Mouse (Mus musculus): ENCODE measurements around the gene Flcn.

The Flcn gene

DNA sequence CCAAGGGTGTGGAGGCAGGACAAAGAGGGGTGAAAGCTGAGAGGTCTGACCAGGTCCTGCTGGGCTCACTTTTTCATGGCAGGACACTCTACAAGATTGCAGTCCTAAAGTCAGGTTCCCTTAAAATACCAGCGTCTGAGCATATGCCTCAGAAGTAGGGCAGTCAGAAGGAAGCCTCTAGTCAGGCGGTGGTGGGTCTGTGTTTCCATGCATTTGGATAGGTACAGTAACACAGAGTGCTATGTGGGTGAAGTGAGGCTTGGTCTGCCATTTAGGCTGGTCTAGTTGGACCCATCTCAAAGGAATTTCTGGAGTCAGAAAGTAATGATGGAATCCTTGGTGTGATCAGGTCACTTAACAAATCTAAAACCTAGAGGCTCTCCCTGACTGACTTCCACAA, 40.5 kb downstream of the Flcn start:
- no peak for DNase-seq (ENCODE audit: low spot score)

DNA sequence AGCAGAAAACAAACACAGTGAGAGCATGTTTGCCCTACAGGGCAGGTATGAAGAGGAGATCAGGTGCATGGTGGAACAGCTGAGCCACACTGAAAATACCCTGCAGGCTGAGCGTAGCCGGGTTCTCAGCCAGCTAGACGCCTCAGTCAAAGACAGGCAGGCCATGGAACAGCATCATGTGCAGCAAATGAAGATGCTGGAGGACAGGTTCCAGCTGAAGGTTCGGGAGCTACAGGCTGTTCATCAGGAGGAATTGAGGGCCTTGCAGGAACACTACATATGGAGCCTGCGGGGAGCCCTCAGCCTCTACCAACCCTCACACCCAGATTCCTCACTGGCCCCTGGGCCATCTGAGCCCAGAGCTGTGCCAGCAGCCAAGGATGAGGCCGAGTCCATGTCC, 49.0 kb downstream of the Flcn start:
- DNase-seq (ENCODE audit: low spot score) = no peak

DNA sequence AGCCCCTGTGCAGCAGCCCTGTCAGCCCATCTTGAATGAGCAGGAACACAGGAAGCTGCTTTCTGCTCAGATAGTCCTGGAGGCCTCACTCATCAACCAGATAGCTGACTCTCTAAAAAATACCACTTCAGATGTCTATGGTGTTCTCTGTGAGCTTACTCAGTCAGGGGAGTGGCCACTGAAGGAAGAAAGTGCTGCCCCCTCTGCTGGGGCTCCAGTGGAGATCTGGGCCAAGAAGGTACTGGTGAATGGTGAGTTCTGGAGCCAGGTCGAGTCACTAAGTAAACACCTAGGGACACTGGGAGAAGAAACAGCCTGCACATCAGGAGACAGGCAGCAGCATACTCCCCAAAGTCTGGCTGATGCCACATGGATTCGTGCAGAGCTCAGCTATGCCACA, 50.2 kb downstream of the Flcn start:
- no peak for DNase-seq (ENCODE audit: low spot score)

DNA sequence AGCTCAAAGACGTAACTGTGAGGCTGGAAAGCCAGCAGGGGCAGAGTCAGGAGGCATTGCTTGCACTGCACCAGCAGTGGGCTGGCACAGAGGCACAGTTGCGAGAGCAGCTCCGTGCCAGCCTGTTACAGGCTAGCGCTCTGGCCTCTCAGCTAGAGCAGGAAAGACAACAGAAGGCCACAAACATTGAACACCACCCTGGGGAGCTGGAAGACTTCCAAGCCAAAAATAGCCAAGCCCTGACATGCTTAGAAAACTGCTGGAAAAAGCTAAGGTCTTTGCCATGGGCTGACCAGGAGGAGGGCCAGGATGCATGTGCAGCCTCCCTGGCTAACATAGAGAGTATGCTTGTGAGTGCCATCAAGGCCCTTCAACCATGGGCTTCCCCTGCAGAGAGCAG, 50.6 kb downstream of the Flcn start:
- no peak for DNase-seq (ENCODE audit: low spot score)

DNA sequence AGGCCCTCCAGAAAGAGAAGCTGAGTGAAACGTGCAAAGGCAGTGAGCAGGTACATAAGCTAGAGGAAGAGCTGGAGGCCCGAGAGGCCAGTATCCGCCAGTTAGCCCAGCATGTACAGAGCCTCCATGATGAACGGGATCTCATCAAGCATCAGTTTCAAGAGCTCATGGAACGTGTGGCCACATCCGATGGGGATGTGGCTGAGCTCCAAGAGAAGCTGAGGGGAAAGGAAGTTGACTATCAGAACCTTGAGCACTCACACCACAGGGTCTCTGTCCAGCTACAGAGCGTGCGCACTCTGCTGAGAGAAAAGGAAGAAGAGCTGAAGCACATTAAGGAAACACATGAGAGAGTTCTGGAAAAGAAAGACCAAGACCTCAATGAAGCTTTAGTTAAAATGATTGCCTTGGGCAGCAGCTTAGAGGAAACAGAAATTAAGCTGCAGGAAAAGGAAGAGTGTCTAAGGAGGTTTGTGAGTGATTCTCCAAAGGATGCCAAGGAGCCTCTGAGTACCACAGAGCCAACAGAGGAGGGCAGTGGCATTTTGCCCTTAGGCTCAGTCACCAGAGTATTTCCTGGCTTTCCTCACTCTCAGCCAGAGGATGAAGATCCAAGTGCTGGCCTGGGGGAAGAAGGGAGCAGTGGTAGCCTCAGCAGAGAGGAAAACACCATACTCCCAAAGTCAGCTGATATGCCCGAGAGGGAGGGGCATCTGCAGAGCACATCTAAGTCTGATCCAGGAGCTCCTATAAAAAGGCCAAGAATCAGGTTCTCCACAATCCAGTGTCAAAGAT, 51.4 kb downstream of the Flcn start:
- no peak for DNase-seq (ENCODE audit: low spot score)

DNA sequence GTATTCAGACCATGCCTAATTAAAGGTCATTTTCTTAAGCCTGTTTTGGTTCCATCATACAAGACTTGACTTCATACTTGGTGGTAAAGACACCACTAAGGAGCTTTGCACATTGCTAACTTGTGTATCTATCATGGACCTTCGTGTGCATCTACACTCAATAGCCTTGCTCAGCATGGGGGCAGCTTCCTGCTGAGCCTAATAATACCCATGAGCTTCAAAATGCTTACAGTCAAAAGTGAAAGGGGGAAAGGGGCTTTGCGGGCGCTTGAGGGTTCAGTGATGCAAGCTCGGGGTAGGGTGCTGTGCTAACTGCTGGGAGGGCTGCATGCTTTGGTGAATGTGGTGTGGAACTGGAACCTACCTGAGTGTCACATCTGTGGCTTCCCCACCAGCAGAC, 53.5 kb downstream of the Flcn start:
- no peak for DNase-seq (ENCODE audit: low spot score)

DNA sequence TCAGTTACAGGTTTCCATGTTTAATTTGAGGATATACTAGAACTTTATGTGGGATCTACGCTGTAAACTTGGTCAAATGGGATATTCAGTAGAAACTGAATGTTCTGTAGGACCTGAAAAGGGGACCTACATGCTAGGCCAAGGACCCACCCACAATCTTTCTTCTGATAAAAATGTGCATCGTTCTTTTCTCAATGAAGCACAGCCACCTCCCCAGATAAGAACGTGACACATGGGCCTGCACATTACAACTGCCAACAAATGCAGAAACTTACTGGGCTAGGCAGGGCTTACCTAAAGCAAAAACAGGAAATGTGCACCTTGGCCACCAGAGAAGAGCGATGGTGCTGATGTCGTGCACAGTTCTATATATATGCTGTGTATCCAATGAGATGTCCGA, 55.3 kb downstream of the Flcn start:
- no peak for DNase-seq (ENCODE audit: low spot score)

DNA sequence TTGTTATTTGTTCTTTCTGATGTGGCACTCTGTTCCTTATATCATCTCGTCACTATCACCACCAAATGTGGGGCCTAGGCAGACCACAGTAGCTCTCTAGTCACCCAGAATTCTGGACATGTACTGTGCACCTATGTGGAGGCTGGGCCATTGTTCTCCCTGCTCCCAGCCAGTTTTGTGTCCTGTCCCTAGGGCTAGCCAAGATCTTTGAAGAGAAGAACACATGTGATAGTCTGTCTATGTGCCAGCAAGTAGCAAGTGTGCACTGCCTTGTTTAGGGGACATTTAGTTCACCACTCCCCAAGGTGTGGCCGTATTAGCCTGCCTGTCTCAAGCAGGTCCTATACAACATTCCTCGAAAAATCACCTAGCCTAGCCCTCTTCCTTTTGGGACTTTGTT, 60.8 kb downstream of the Flcn start:
- no peak for DNase-seq (ENCODE audit: low spot score)

DNA sequence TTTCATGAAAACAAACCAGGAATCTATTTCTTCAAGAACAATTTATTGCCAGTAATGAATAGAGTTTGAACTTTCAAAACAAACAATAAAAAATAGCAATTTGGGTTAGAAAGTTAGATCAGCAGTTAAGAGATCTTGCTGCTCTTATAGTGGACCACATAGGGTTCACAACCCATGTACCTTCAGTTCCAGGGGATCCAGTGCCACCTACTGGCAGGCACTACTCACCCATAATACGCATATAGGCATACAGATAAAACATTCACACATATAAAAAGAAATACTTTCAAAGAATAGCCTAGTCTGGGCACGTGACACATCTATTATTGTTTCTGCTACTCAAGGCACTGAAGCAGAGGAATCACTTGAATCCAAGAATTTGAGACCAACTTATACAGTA, 63.2 kb downstream of the Flcn start:
- DNase-seq (ENCODE audit: low spot score) = peak; percentile 54

DNA sequence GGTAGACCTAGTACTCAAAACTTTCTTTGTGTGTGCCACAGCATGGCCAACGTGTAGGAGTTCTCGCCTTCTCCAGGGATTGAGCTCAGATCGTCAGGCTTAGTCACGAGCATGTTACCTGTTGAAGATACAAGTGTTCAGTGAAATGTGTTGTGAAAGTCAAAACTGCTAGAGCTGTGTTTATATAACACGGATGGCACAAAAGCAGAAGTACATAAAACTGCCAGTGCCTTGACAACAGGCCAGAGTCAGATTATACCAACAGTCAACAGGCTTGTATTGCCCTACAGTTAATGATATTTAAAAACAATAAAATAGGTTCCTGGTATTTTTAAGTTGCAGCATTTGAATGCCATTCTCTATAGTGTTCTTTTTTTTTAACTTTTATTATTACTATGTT, 64.0 kb downstream of the Flcn start:
- no peak for DNase-seq (ENCODE audit: low spot score)

DNA sequence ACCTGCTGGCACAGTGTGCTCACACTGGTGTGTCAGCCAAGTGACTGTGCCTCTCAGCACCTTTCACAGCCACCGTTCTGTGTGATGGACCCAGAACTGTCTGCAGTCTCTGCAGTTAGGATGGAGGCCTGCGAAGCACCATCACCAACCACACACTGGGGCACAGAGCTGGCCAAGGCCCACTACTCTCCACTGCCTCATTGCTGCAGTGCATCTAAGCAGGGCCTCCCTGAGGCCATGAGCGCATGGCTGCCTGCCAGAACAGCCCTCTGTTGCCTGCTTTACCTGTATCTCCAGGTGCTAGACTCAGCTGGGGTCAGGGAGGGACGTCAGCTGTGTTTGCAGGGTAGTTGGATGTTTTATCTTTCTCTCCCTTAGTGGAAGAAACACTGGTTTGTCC, 65.4 kb downstream of the Flcn start:
- no peak for DNase-seq (ENCODE audit: low spot score)

DNA sequence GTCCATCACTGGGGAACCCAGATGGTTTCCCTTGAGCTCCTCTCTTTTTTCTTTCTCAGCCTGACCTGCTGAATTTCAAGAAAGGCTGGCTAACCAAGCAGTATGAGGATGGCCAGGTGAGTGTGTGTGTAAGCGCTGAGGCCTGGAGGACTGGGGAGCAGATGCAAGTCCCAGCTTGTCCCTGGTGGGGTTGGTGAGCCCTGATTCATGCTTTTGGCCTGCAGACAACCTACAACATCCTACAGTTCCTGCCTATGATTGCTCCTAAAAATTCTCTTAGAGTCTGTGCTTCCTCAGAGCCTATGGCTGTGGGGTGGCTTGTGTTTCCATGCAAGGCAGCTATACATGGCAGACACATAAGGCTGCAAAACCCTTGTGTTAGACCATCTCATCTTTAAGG, 66.1 kb downstream of the Flcn start:
- no peak for DNase-seq (ENCODE audit: low spot score)

DNA sequence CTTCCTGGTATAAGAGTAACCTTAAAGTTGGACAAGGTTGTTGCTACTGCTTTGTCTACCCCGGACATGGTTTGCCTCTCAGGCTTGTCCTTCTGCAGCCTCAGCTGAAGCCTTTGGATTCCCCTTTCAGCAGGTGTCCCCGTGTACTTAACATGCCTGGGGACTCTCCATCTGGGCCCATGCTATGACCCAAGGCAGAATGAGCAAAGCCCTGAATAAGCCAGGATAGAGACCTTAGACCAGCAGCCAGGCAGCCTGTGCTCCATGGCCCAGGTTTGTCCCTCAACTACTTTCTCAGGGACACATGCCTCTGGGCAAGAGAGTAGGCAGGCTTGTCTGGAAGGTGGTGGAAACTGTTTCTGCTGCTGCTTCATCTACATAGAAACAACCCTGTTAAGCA, 66.5 kb downstream of the Flcn start:
- DNase-seq (ENCODE audit: low spot score) = no peak

DNA sequence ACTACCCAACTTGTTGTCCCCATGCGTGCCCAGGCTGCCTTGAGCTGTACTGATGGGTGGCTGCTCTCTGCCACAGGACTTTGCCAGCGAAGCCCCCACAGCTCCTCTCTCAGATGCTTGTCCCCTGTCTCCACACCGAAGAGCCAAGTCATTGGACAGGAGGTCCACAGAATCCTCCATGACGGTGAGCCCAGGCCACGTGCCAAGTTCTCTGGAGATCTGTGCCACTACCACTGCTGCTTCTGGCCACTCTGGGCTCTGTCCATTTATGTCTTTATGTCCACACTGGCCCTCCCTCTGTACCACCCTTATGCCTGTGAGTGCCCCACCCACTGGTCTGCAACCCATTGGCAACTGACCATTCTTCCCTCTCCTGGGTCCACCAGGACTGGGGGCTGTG, 67.9 kb downstream of the Flcn start:
- no peak for DNase-seq (ENCODE audit: low spot score)

Measured in retina, embryonic 14.5 days (tissue).